Mouse (Mus musculus): ENCODE data around the gene Spata22. TPM values are rescaled to one million over a fixed set of nuclear protein-coding genes. Genes with fewer than 3 reads are reported as not detected.
A peak's percentile ranks its signal among the peaks of the same experiment; 100 is the strongest.

Gene Spata22
- 0.16 TPM in 1 of 2 replicates, not detected in the other for polyA plus RNA-seq (2012; rRNA removed)

GRCm38 (mm10) chr11:73329442-73329841 lies at the start of gene Spata22, which contains the start of the genes Aspa and Gm49340:
Gene Spata22, plus strand, starts transcription at chr11:73329741.
Gene Aspa, minus strand, starts transcription at chr11:73329596.
Gene Gm49340, plus strand, starts transcription at chr11:73329741.
- no peak for DNase-seq
- TF ChIP-seq POLR2A (IDR thresholded peaks at IDR 0.05; ENCODE audit: low read depth, low read length): no peak
- TF ChIP-seq CTCF (conservative IDR thresholded peaks at IDR 0.05; ENCODE audit: insufficient read depth, insufficient read length, low read depth, low read length): no peak
- Histone ChIP-seq H3K4me3 (ENCODE audit: insufficient read depth, low read depth, low read length) (no peak within 1 kb of the TSS), H3K27me3 (replicated peaks; ENCODE audit: control insufficient read depth, insufficient read depth, low read length) (no peaks in the 10 kb centered on the region), H3K27ac (ENCODE audit: insufficient read depth, low read depth, low read length) (no peak within 1 kb of the TSS), H3K4me1 (ENCODE audit: control insufficient read depth, insufficient read depth, low read length) (peaks cover 6% of the 10 kb centered on the region; the same call in 1 of the 2 replicates), H3K36me3 (ENCODE audit: control insufficient read depth, insufficient read depth, low read length) (no peaks in the 10 kb centered on the region)
- WGBS: 86% methylated on average over 27 of the region's 27 CpGs

- Histone ChIP-seq H3K4me3 (ENCODE audit: insufficient read depth, low read depth, low read length) (no peak overlapping the region), H3K36me3 (ENCODE audit: control insufficient read depth, insufficient read depth, low read length) (no peaks in the 10 kb centered on the region), H3K27ac (ENCODE audit: insufficient read depth, low read depth, low read length) (no peak overlapping the region), H3K27me3 (replicated peaks; ENCODE audit: control insufficient read depth, insufficient read depth, low read length) (no peaks in the 10 kb centered on the region), H3K4me1 (ENCODE audit: control insufficient read depth, insufficient read depth, low read length) (no peaks in the 10 kb centered on the region)
- WGBS: 27% methylated on average over 5 of the region's 5 CpGs
- no peak for DNase-seq
- TF ChIP-seq POLR2A (IDR thresholded peaks at IDR 0.05; ENCODE audit: low read depth, low read length) (no peak), CTCF (conservative IDR thresholded peaks at IDR 0.05; ENCODE audit: insufficient read depth, insufficient read length, low read depth, low read length) (no peak)
Observed at GRCm38 (mm10) chr11:73280710-73281109, 48.8 kb upstream of the Spata22 start.

- Histone ChIP-seq H3K4me1 (ENCODE audit: control insufficient read depth, insufficient read depth, low read length) (no peaks in the 10 kb centered on the region), H3K36me3 (ENCODE audit: control insufficient read depth, insufficient read depth, low read length) (no peaks in the 10 kb centered on the region), H3K4me3 (ENCODE audit: insufficient read depth, low read depth, low read length) (peak overlapping the region; percentile 35; the same call in 1 of the 2 replicates), H3K27me3 (replicated peaks; ENCODE audit: control insufficient read depth, insufficient read depth, low read length) (no peaks in the 10 kb centered on the region), H3K27ac (ENCODE audit: insufficient read depth, low read depth, low read length) (no peak overlapping the region)
- WGBS: 2% methylated on average over 16 of the region's 16 CpGs
- TF ChIP-seq POLR2A (IDR thresholded peaks at IDR 0.05; ENCODE audit: low read depth, low read length) (no peak), CTCF (conservative IDR thresholded peaks at IDR 0.05; ENCODE audit: insufficient read depth, insufficient read length, low read depth, low read length) (peak; percentile 78)
- peak; percentile 72 for DNase-seq
Observed at GRCm38 (mm10) chr11:73281528-73282027, 48.0 kb upstream of the Spata22 start.

- no peak overlapping the region for H3K27ac ChIP-seq (ENCODE audit: insufficient read depth, low read depth, low read length)
- no peaks in the 10 kb centered on the region for H3K36me3 ChIP-seq (ENCODE audit: control insufficient read depth, insufficient read depth, low read length)
- 43% methylated on average over 9 of the region's 9 CpGs for WGBS
- TF ChIP-seq POLR2A (IDR thresholded peaks at IDR 0.05; ENCODE audit: low read depth, low read length) (no peak), CTCF (conservative IDR thresholded peaks at IDR 0.05; ENCODE audit: insufficient read depth, insufficient read length, low read depth, low read length) (no peak)
- H3K27me3 ChIP-seq (replicated peaks; ENCODE audit: control insufficient read depth, insufficient read depth, low read length): no peaks in the 10 kb centered on the region
- H3K4me1 ChIP-seq (ENCODE audit: control insufficient read depth, insufficient read depth, low read length): no peaks in the 10 kb centered on the region
- no peak overlapping the region for H3K4me3 ChIP-seq (ENCODE audit: insufficient read depth, low read depth, low read length)
- peak; percentile 23 for DNase-seq
Observed at GRCm38 (mm10) chr11:73283369-73283768, 46.2 kb upstream of the Spata22 start.

GRCm38 (mm10) chr11:73283926-73284325 lies 45.6 kb upstream of the Spata22 start:
- 38% methylated on average over 1 of the region's 1 CpGs for WGBS
- no peak overlapping the region for H3K4me3 ChIP-seq (ENCODE audit: insufficient read depth, low read depth, low read length)
- DNase-seq: no peak
- no peaks in the 10 kb centered on the region for H3K36me3 ChIP-seq (ENCODE audit: control insufficient read depth, insufficient read depth, low read length)
- TF ChIP-seq POLR2A (IDR thresholded peaks at IDR 0.05; ENCODE audit: low read depth, low read length): no peak
- no peak for TF ChIP-seq CTCF (conservative IDR thresholded peaks at IDR 0.05; ENCODE audit: insufficient read depth, insufficient read length, low read depth, low read length)
- no peak overlapping the region for H3K27ac ChIP-seq (ENCODE audit: insufficient read depth, low read depth, low read length)
- H3K27me3 ChIP-seq (replicated peaks; ENCODE audit: control insufficient read depth, insufficient read depth, low read length): no peaks in the 10 kb centered on the region
- H3K4me1 ChIP-seq (ENCODE audit: control insufficient read depth, insufficient read depth, low read length): no peaks in the 10 kb centered on the region

GRCm38 (mm10) chr11:73284351-73284750 lies 45.2 kb upstream of the Spata22 start:
- Histone ChIP-seq H3K4me1 (ENCODE audit: control insufficient read depth, insufficient read depth, low read length) (no peaks in the 10 kb centered on the region), H3K27ac (ENCODE audit: insufficient read depth, low read depth, low read length) (no peak overlapping the region), H3K36me3 (ENCODE audit: control insufficient read depth, insufficient read depth, low read length) (no peaks in the 10 kb centered on the region), H3K4me3 (ENCODE audit: insufficient read depth, low read depth, low read length) (no peak overlapping the region), H3K27me3 (replicated peaks; ENCODE audit: control insufficient read depth, insufficient read depth, low read length) (no peaks in the 10 kb centered on the region)
- no peak for TF ChIP-seq POLR2A (IDR thresholded peaks at IDR 0.05; ENCODE audit: low read depth, low read length)
- no peak for TF ChIP-seq CTCF (conservative IDR thresholded peaks at IDR 0.05; ENCODE audit: insufficient read depth, insufficient read length, low read depth, low read length)
- DNase-seq: no peak

GRCm38 (mm10) chr11:73289621-73290020 lies 39.9 kb upstream of the Spata22 start:
- no peak overlapping the region for H3K27ac ChIP-seq (ENCODE audit: insufficient read depth, low read depth, low read length)
- 93% methylated on average over 1 of the region's 1 CpGs for WGBS
- TF ChIP-seq CTCF (conservative IDR thresholded peaks at IDR 0.05; ENCODE audit: insufficient read depth, insufficient read length, low read depth, low read length) (no peak), POLR2A (IDR thresholded peaks at IDR 0.05; ENCODE audit: low read depth, low read length) (no peak)
- DNase-seq: no peak
- no peaks in the 10 kb centered on the region for H3K36me3 ChIP-seq (ENCODE audit: control insufficient read depth, insufficient read depth, low read length)
- no peaks in the 10 kb centered on the region for H3K4me1 ChIP-seq (ENCODE audit: control insufficient read depth, insufficient read depth, low read length)
- H3K4me3 ChIP-seq (ENCODE audit: insufficient read depth, low read depth, low read length): no peak overlapping the region
- H3K27me3 ChIP-seq (replicated peaks; ENCODE audit: control insufficient read depth, insufficient read depth, low read length): no peaks in the 10 kb centered on the region
